Mouse (Mus musculus) small intestine, adult 2 months (tissue): ENCODE measurements at regions not wholly inside any gene's neighbourhood (a gene's known extent, or its start where the extent isn't known, plus 50 kb on each side); places are given as distances from the start of the nearest gene placed in this dataset.

Experiments
- CTCF ChIP-seq: fragments of 200-500 bp; IDR thresholded peaks from 2 replicates; pipeline ENCODE4 v1.5.1; 2012; ENCODE audit warnings: low read depth, mild to moderate bottlenecking, control low read depth, inconsistent platforms, low read length, moderate library complexity, mixed read lengths; ENCODE audit not compliant: insufficient replicate concordance, insufficient read length; ENCODE audit errors: extremely low read depth
- POLR2A ChIP-seq: fragments of 200-500 bp; IDR thresholded peaks from 2 replicates; pipeline ENCODE4 v1.6.1; 2012; ENCODE audit warnings: low read depth, mild to moderate bottlenecking, control low read depth, inconsistent platforms, low read length, moderate library complexity

- no peak for TF ChIP-seq POLR2A
- no peak for TF ChIP-seq CTCF
Observed at GRCm38 (mm10) chr8:115450789-115451188, 256.8 kb downstream of the Maf start.
